Comparison of ENCODE assay signal across 13 mouse cellular contexts in the genomic region with DNA sequence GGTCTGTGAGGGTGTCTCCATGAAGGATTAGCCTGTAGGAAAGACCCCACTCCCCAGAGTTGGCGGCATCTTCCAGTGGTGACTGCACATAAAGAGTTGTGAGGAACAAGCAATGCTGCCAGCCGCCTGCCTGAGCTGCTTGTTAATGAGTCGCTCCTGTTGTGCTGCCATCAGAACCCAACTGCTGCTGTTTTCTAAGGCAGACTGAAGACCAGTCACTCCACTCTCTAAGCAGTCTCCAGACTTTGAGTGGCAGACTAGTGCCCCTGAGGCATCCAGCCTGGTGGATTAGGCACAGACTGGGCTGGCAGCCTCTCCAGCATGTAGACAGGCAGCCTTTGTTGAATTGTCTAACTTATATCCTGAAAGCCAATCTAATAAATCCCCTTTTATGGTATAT.
DNase-seq lines count a peak whose midpoint lies in the region; ATAC-seq lines count a peak whose summit lies in the region.
"Had no signal": no experiment of that assay in that cellular context is flagged by ENCODE, and none has a peak within 500 bp of the region (broad histone marks: within the 10 kb centered on the region; RNA-seq: fewer than 3 reads in every experiment).

No protein-coding gene starts in this region.

- H3K4me3 ChIP-seq in forebrain, embryonic 14.5 days (ENCODE audit: low read depth, low read length) = no peak overlapping the region
- no peak overlapping the region for H3K4me3 ChIP-seq in limb, embryonic 10.5 days
- H3K4me3 ChIP-seq in neural tube, embryonic 13.5 days = no peak overlapping the region
- H3K4me3 ChIP-seq: intestine, embryonic 15.5 days; megakaryocyte, embryonic 14.5 days had no signal

- no peaks in the 10 kb centered on the region for H3K36me3 ChIP-seq in forebrain, embryonic 14.5 days (ENCODE audit: control insufficient read depth, insufficient read depth, low read length)
- no peaks in the 10 kb centered on the region for H3K36me3 ChIP-seq in limb, embryonic 10.5 days
- no peaks in the 10 kb centered on the region for H3K36me3 ChIP-seq in neural tube, embryonic 13.5 days
- H3K36me3 ChIP-seq: intestine, embryonic 15.5 days had no signal

- no peaks in the 10 kb centered on the region for H3K27me3 ChIP-seq in forebrain, embryonic 14.5 days (replicated peaks; ENCODE audit: control insufficient read depth, insufficient read depth, low read length)
- no peaks in the 10 kb centered on the region for H3K27me3 ChIP-seq in limb, embryonic 10.5 days (ENCODE audit: low read depth, poor library complexity, severe bottlenecking)
- H3K27me3 ChIP-seq in neural tube, embryonic 13.5 days = no peaks in the 10 kb centered on the region
- H3K27me3 ChIP-seq: intestine, embryonic 15.5 days; megakaryocyte, embryonic 14.5 days had no signal

- no peak overlapping the region for H3K9ac ChIP-seq in forebrain, embryonic 14.5 days (ENCODE audit: low read length)
- H3K9ac ChIP-seq in neural tube, embryonic 13.5 days = no peak overlapping the region
- H3K9ac ChIP-seq: intestine, embryonic 15.5 days had no signal

- no peak overlapping the region for H3K4me2 ChIP-seq in forebrain, embryonic 14.5 days (ENCODE audit: low read length)
- H3K4me2 ChIP-seq in neural tube, embryonic 13.5 days = no peak overlapping the region
- H3K4me2 ChIP-seq: intestine, embryonic 15.5 days had no signal

- H3K4me1 ChIP-seq in forebrain, embryonic 14.5 days (ENCODE audit: control insufficient read depth, insufficient read depth, low read length) = peaks cover 22% of the 10 kb centered on the region
- H3K4me1 ChIP-seq in limb, embryonic 10.5 days = peaks cover 32% of the 10 kb centered on the region
- H3K4me1 ChIP-seq in neural tube, embryonic 13.5 days (replicated peaks) = peaks cover 33% of the 10 kb centered on the region
- H3K4me1 ChIP-seq: intestine, embryonic 15.5 days; megakaryocyte, embryonic 14.5 days had no signal

- H3K9me3 ChIP-seq in forebrain, embryonic 14.5 days (replicated peaks; ENCODE audit: control insufficient read depth, low read length) = no peaks in the 10 kb centered on the region
- no peaks in the 10 kb centered on the region for H3K9me3 ChIP-seq in limb, embryonic 10.5 days (replicated peaks)
- H3K9me3 ChIP-seq in neural tube, embryonic 13.5 days = no peaks in the 10 kb centered on the region
- H3K9me3 ChIP-seq: intestine, embryonic 15.5 days; megakaryocyte, embryonic 14.5 days had no signal

- WGBS in forebrain, embryonic 14.5 days = 3% methylated on average over 3 of the region's 3 CpGs
- WGBS in limb, embryonic 10.5 days = 76% methylated on average over 3 of the region's 3 CpGs
- WGBS in neural tube, embryonic 13.5 days = 40% methylated on average over 3 of the region's 3 CpGs

- peak; percentile 92 for ATAC-seq in forebrain, embryonic 14.5 days
- peak; percentile 47 for ATAC-seq in neural tube, embryonic 13.5 days (ENCODE audit: low read depth)
- ATAC-seq: intestine, embryonic 15.5 days had no signal

- DNase-seq in layer of hippocampus, postnatal 10 days (ENCODE audit: low spot score in 2 of 2) = peak; percentile 27 to 51
- no peak for DNase-seq in layer of hippocampus, adult 8-10 months (ENCODE audit: low spot score in 2 of 2)
- peak; percentile 90 for DNase-seq in forebrain, embryonic 14.5 days (ENCODE audit: low spot score)
- no peak for DNase-seq in limb, embryonic 10.5 days (ENCODE audit: low spot score)
- no peak for DNase-seq in lung, postnatal 4 days
- DNase-seq in adrenal gland, postnatal 4 days (ENCODE audit: low spot score in 2 of 2) = no peak
- DNase-seq: gastrocnemius, postnatal 14 days; kidney, postnatal 4 days; lung, adult 2 months; thymus, adult 2 months had no signal

- peak overlapping the region; percentile 78 for H3K27ac ChIP-seq in forebrain, embryonic 14.5 days (ENCODE audit: low read depth, low read length)
- H3K27ac ChIP-seq in limb, embryonic 10.5 days = peak overlapping the region; percentile 61; the same call in 1 of the 2 replicates
- H3K27ac ChIP-seq in neural tube, embryonic 13.5 days (replicated peaks) = no peak overlapping the region
- H3K27ac ChIP-seq: intestine, embryonic 15.5 days had no signal

Comparison
In these comparisons a context has a peak if more than half of its experiments do, and no peak if none do; other contexts are left out.
1. DNase-seq: peak in layer of hippocampus, postnatal 10 days (2 of 2) and forebrain, embryonic 14.5 days (single experiment); none in layer of hippocampus, adult 8-10 months (0 of 2), limb, embryonic 10.5 days (single experiment), lung, postnatal 4 days (0 of 2) and adrenal gland, postnatal 4 days (0 of 2).